Mouse (Mus musculus) embryo, embryonic 9.5 days (tissue): ENCODE results near the gene Lrfn1.

ENCODE experiments used
- DNase-seq: peaks from one replicate; pipeline ENCODE4 v3.0.0-alpha.2; 2017; ENCODE audit errors: extremely low spot score

The Lrfn1 gene

GRCm38 (mm10) chr7:28511441-28511840 is 59.7 kb downstream of the Lrfn1 start:
- DNase-seq: no peak
